Mouse (Mus musculus) spleen, adult 2 months (tissue): ENCODE results near the gene Tex38.

Experiments used
- CTCF ChIP-seq: fragments of 200-500 bp; IDR thresholded peaks from 2 replicates; pipeline ENCODE4 v1.5.1; 2011; ENCODE audit warnings: mild to moderate bottlenecking, inconsistent platforms; ENCODE audit not compliant: insufficient read depth, insufficient read length, insufficient replicate concordance; ENCODE audit errors: extremely low read depth
- POLR2A ChIP-seq: fragments of 200-500 bp; IDR thresholded peaks from 2 replicates; pipeline ENCODE4 v1.6.1; 2011; ENCODE audit warnings: low read depth, low read length, inconsistent platforms

DNA sequence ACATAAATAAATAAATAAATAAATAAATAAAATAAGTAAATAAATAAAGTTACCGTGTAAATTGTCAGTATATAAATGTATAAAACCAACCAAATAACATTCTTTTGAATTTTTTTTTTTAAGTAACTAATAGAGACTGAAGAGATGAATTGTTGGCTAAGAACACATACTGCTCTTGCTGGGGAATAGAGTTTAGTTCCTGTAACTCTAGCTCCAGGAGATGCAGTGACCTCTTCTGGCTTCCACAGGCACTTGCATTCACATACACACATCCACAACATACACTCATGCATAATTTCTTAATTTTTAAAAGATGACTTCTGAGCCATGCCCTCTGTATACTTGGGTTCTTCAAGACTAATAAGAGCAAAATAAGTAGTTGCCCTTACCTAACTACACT is 26.0 kb downstream of the Tex38 start:
- TF ChIP-seq CTCF (no peak), POLR2A (no peak)
